Mouse (Mus musculus): ENCODE measurements around the gene Washc2.

- TF ChIP-seq POLR2A (IDR thresholded peaks at IDR 0.05; ENCODE audit: low read depth, low read length) = no peak
- TF ChIP-seq CTCF (IDR thresholded peaks at IDR 0.05; ENCODE audit: extremely low read depth, insufficient read length, insufficient replicate concordance, low read depth, low read length) = no peak
These were observed 29.5 kb upstream of the Washc2 start for GRCm38 (mm10) chr6:116178376-116178775.

Measured in small intestine, adult 2 months (tissue).